Comparison of ENCODE assay signal across 14 mouse cellular contexts in the genomic region with DNA sequence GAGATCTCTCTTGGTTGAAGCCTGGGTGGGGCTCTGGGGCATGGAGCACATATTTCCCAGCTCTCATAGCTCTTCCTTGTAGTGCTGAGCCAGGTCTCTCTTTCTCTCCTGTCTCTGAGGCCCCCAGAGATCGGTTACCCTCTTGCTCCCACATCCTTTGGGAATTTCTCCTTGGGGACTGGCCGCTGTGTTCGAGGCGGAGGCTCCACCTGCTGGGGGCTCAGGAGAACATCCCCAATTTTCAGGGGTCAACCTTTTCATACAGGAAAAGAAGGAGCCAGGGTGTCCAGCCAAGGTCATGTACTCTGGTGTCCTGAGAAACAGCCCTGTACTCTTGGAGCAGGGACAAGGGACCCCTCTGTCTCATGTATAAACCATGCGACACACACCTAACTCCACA. TPM values are rescaled to one million over a fixed set of nuclear protein-coding genes. Genes with fewer than 3 reads are reported as not detected.
A peak's percentile ranks its signal among the peaks of the same experiment; 100 is the strongest.
DNase-seq lines count a peak whose midpoint lies in the region; ATAC-seq and TF ChIP-seq lines count a peak whose summit lies in the region.
"Had no signal": no experiment of that assay in that cellular context is flagged by ENCODE, and none has a peak within 500 bp of the region (broad histone marks: within the 10 kb centered on the region; RNA-seq: fewer than 3 reads in every experiment).

No protein-coding gene starts in this region.

- no peak overlapping the region for H3K4me2 ChIP-seq in embryonic facial prominence, embryonic 11.5 days (ENCODE audit: low read depth, low read length)
- H3K4me2 ChIP-seq in liver, embryonic 12.5 days = no peak overlapping the region
- H3K4me2 ChIP-seq: forebrain, embryonic 13.5 days; heart, embryonic 15.5 days; kidney, embryonic 15.5 days; limb, embryonic 15.5 days had no signal

- no peaks in the 10 kb centered on the region for H3K36me3 ChIP-seq in embryonic facial prominence, embryonic 11.5 days (replicated peaks; ENCODE audit: control insufficient read depth, insufficient read depth, low read depth, low read length)
- H3K36me3 ChIP-seq in embryonic facial prominence, embryonic 10.5 days (replicated peaks) = no peaks in the 10 kb centered on the region
- H3K36me3 ChIP-seq in liver, adult 2 months (ENCODE audit: control insufficient read depth, insufficient read depth, low read length) = no peaks in the 10 kb centered on the region
- H3K36me3 ChIP-seq in liver, embryonic 12.5 days = no peaks in the 10 kb centered on the region
- no peaks in the 10 kb centered on the region for H3K36me3 ChIP-seq in E14TG2a.4 (ENCODE audit: insufficient read depth, low read length)
- H3K36me3 ChIP-seq: heart, embryonic 15.5 days; kidney, embryonic 15.5 days; limb, embryonic 15.5 days had no signal

- TF ChIP-seq CTCF in liver, adult 2 months (IDR thresholded peaks at IDR 0.05; ENCODE audit: low read depth, low read length) = peak; percentile 54
- peak; percentile 42 for TF ChIP-seq CTCF in E14TG2a.4 (conservative IDR thresholded peaks at IDR 0.05; ENCODE audit: low read length)

- H3K4me3 ChIP-seq in embryonic facial prominence, embryonic 11.5 days (ENCODE audit: low read depth, low read length) = no peak overlapping the region
- H3K4me3 ChIP-seq in embryonic facial prominence, embryonic 10.5 days = no peak overlapping the region
- no peak overlapping the region for H3K4me3 ChIP-seq in liver, adult 2 months (ENCODE audit: insufficient read depth, low read depth, low read length)
- no peak overlapping the region for H3K4me3 ChIP-seq in liver, embryonic 12.5 days
- H3K4me3 ChIP-seq in E14TG2a.4 (replicated peaks; ENCODE audit: low read length) = no peak overlapping the region
- H3K4me3 ChIP-seq: forebrain, embryonic 13.5 days; heart, embryonic 15.5 days; kidney, embryonic 15.5 days; limb, embryonic 15.5 days had no signal

- H3K4me1 ChIP-seq in embryonic facial prominence, embryonic 11.5 days (ENCODE audit: control insufficient read depth, insufficient read depth, low read length) = no peaks in the 10 kb centered on the region
- 0 out of 2 replicates have a peak, but pooled peaks cover 8% of the 10 kb centered on the region for H3K4me1 ChIP-seq in embryonic facial prominence, embryonic 10.5 days
- no peaks in the 10 kb centered on the region for H3K4me1 ChIP-seq in liver, adult 2 months (ENCODE audit: control insufficient read depth, insufficient read depth, low read length)
- H3K4me1 ChIP-seq in liver, embryonic 12.5 days = no peaks in the 10 kb centered on the region
- H3K4me1 ChIP-seq in E14TG2a.4 (replicated peaks; ENCODE audit: low read depth, low read length) = peaks cover 9% of the 10 kb centered on the region
- H3K4me1 ChIP-seq: forebrain, embryonic 13.5 days; heart, embryonic 15.5 days; kidney, embryonic 15.5 days had no signal

- WGBS in embryonic facial prominence, embryonic 11.5 days = 21% methylated on average over 5 of the region's 5 CpGs
- WGBS in embryonic facial prominence, embryonic 10.5 days = 31% methylated on average over 5 of the region's 5 CpGs
- 26% methylated on average over 5 of the region's 5 CpGs for WGBS in liver, adult 2 months
- 24% methylated on average over 5 of the region's 5 CpGs for WGBS in liver, embryonic 12.5 days (ENCODE audit: insufficient replicate concordance)

- DNase-seq in embryonic facial prominence, embryonic 11.5 days (ENCODE audit: low spot score) = peak; percentile 18
- DNase-seq in embryonic facial prominence, embryonic 10.5 days (ENCODE audit: low spot score) = no peak
- no peak for DNase-seq in liver, adult 2 months (ENCODE audit: extremely low read depth, low read depth, low spot score)
- peak; percentile 31 for DNase-seq in embryo, embryonic 9.5 days (ENCODE audit: extremely low spot score)
- DNase-seq in urinary bladder, postnatal 10 days (ENCODE audit: low spot score) = no peak
- DNase-seq in frontal cortex, postnatal 36 days (ENCODE audit: low spot score in 2 of 2) = no peak

- no peak overlapping the region for H3K27ac ChIP-seq in embryonic facial prominence, embryonic 11.5 days (replicated peaks; ENCODE audit: low read depth, low read length)
- no peak overlapping the region for H3K27ac ChIP-seq in embryonic facial prominence, embryonic 10.5 days (replicated peaks)
- H3K27ac ChIP-seq in liver, adult 2 months (replicated peaks; ENCODE audit: insufficient read depth, low read depth, low read length) = no peak overlapping the region
- no peak overlapping the region for H3K27ac ChIP-seq in liver, embryonic 12.5 days
- H3K27ac ChIP-seq: forebrain, embryonic 13.5 days; heart, embryonic 15.5 days; kidney, embryonic 15.5 days; limb, embryonic 15.5 days had no signal

- ATAC-seq in embryonic facial prominence, embryonic 11.5 days (replicated peaks; ENCODE audit: insufficient number of reproducible peaks, low FRiP score, low TSS enrichment, low read depth) = no peak
- ATAC-seq in liver, embryonic 12.5 days = no peak
- ATAC-seq: forebrain, embryonic 13.5 days had no signal

- no peaks in the 10 kb centered on the region for H3K27me3 ChIP-seq in embryonic facial prominence, embryonic 11.5 days (ENCODE audit: control insufficient read depth, insufficient read depth, low read length)
- H3K27me3 ChIP-seq in embryonic facial prominence, embryonic 10.5 days (replicated peaks; ENCODE audit: low read depth, poor library complexity, severe bottlenecking) = peaks cover 30% of the 10 kb centered on the region
- H3K27me3 ChIP-seq in liver, adult 2 months (ENCODE audit: control insufficient read depth, insufficient read depth, low read length) = no peaks in the 10 kb centered on the region
- peaks cover 4% of the 10 kb centered on the region for H3K27me3 ChIP-seq in liver, embryonic 12.5 days (replicated peaks)
- peaks cover 31% of the 10 kb centered on the region for H3K27me3 ChIP-seq in E14TG2a.4 (ENCODE audit: insufficient read depth, low read length)

- H3K79me2 ChIP-seq in liver, adult 2 months (ENCODE audit: control insufficient read depth, insufficient read depth, low read length) = no peaks in the 10 kb centered on the region

- no peak for TF ChIP-seq POLR2A in liver, adult 2 months (IDR thresholded peaks at IDR 0.05; ENCODE audit: extremely low read depth, insufficient read depth, low read length)

- H3K9ac ChIP-seq in embryonic facial prominence, embryonic 11.5 days (replicated peaks; ENCODE audit: low read length) = no peak overlapping the region
- H3K9ac ChIP-seq in liver, adult 2 months (ENCODE audit: low read depth, low read length) = no peak overlapping the region
- H3K9ac ChIP-seq in liver, embryonic 12.5 days = no peak overlapping the region
- H3K9ac ChIP-seq: forebrain, embryonic 13.5 days; heart, embryonic 15.5 days; kidney, embryonic 15.5 days; limb, embryonic 15.5 days had no signal

- no peaks in the 10 kb centered on the region for H3K9me3 ChIP-seq in embryonic facial prominence, embryonic 11.5 days (replicated peaks; ENCODE audit: control insufficient read depth, low read length)
- no peaks in the 10 kb centered on the region for H3K9me3 ChIP-seq in embryonic facial prominence, embryonic 10.5 days
- no peaks in the 10 kb centered on the region for H3K9me3 ChIP-seq in liver, embryonic 12.5 days (replicated peaks)
- H3K9me3 ChIP-seq in E14TG2a.4 (ENCODE audit: low read length) = no peaks in the 10 kb centered on the region
- H3K9me3 ChIP-seq: forebrain, embryonic 13.5 days; heart, embryonic 15.5 days; kidney, embryonic 15.5 days; limb, embryonic 15.5 days had no signal

RNA-seq across cellular contexts. Expression of a gene that starts 12.3 kb away (rescaled TPM):
- 1.2 and 1.3 TPM in 2 replicates for polyA plus RNA-seq in embryonic facial prominence, embryonic 11.5 days (2014; fragmentation: Nextera tagmentation; extraction: Ambion mirVana)
- 0.96 and 2.6 TPM in 2 replicates for polyA plus RNA-seq in embryonic facial prominence, embryonic 10.5 days (2016; fragmentation: Nextera tagmentation; extraction: Ambion mirVana)
- not detected in 2 replicates for total RNA-seq in liver, adult 2 months (2014; rRNA removed)
- not detected in 2 replicates for polyA plus RNA-seq in liver, adult 2 months (2012; rRNA removed)
- polyA plus RNA-seq in liver, embryonic 12.5 days (2016; fragmentation: Nextera tagmentation; extraction: Ambion mirVana) = 0.57 TPM in 1 of 2 replicates, not detected in the other
- total RNA-seq: adrenal gland, adult 18-20 months had no signal
- polyA plus RNA-seq: stomach, embryonic 16.5 days had no signal

Comparison
In these comparisons a context has a peak if more than half of its experiments do, and no peak if none do; other contexts are left out.
1. DNase-seq: peak in embryonic facial prominence, embryonic 11.5 days (single experiment) and embryo, embryonic 9.5 days (single experiment); none in embryonic facial prominence, embryonic 10.5 days (single experiment), liver, adult 2 months (single experiment), urinary bladder, postnatal 10 days (single experiment) and frontal cortex, postnatal 36 days (0 of 2).